Mouse (Mus musculus) small intestine, adult 2 months (tissue): ENCODE data around the gene Celf3. TPM values are rescaled to one million over a fixed set of nuclear protein-coding genes. Genes with fewer than 3 reads are reported as not detected.
A peak's percentile ranks its signal among the peaks of the same experiment; 100 is the strongest.

ENCODE experiments used
- H3K27ac ChIP-seq: fragments of 200-500 bp; 2 replicates; pipeline ENCODE4 v1.5.1; 2012; ENCODE audit warnings: low read depth, low read length, control low read depth, inconsistent platforms; ENCODE audit not compliant: insufficient read depth
- H3K27me3 ChIP-seq: fragments of 200-500 bp; 2 replicates; pipeline ENCODE4 v1.6.1; 2012; ENCODE audit warnings: mild to moderate bottlenecking, moderate library complexity, low read length, inconsistent platforms; ENCODE audit not compliant: control insufficient read depth, insufficient read depth
- H3K36me3 ChIP-seq: fragments of 200-500 bp; 2 replicates; pipeline ENCODE4 v1.6.1; 2012; ENCODE audit warnings: mild to moderate bottlenecking, low read length, control low read depth, inconsistent platforms; ENCODE audit not compliant: control insufficient read depth, insufficient read depth
- H3K4me1 ChIP-seq: fragments of 200-500 bp; 2 replicates; pipeline ENCODE4 v1.6.1; 2012; ENCODE audit warnings: low read length, inconsistent platforms, mixed read lengths; ENCODE audit not compliant: control insufficient read depth, insufficient read depth, insufficient read length
- H3K4me3 ChIP-seq: fragments of 200-500 bp; 2 replicates; pipeline ENCODE4 v1.5.1; 2012; ENCODE audit warnings: low read depth, mild to moderate bottlenecking, control low read depth, inconsistent platforms, low read length, moderate library complexity
- CTCF ChIP-seq: fragments of 200-500 bp; IDR thresholded peaks from 2 replicates; pipeline ENCODE4 v1.5.1; 2012; ENCODE audit warnings: low read depth, mild to moderate bottlenecking, control low read depth, inconsistent platforms, low read length, moderate library complexity, mixed read lengths; ENCODE audit not compliant: insufficient replicate concordance, insufficient read length; ENCODE audit errors: extremely low read depth
- POLR2A ChIP-seq: fragments of 200-500 bp; IDR thresholded peaks from 2 replicates; pipeline ENCODE4 v1.6.1; 2012; ENCODE audit warnings: low read depth, mild to moderate bottlenecking, control low read depth, inconsistent platforms, low read length, moderate library complexity
- WGBS: fragments of 180-500 bp; shearing (Covaris S2); methylation state at CpG from one replicate; pipeline ENCODE4 v1.1.7; 2018; 5-methylcytosine and 5-hydroxymethylcytosine counted together
- polyA plus RNA-seq: library from polyadenylated mRNA; depleted of rRNA; stranded (reverse); fragments of >200 nt; gene quantifications from 2 replicates; pipeline ENCODE4 v1.2.3, GENCODE M21; 2012

The Celf3 gene
- polyA plus RNA-seq, 1 experiment: 26.1 TPM

DNA sequence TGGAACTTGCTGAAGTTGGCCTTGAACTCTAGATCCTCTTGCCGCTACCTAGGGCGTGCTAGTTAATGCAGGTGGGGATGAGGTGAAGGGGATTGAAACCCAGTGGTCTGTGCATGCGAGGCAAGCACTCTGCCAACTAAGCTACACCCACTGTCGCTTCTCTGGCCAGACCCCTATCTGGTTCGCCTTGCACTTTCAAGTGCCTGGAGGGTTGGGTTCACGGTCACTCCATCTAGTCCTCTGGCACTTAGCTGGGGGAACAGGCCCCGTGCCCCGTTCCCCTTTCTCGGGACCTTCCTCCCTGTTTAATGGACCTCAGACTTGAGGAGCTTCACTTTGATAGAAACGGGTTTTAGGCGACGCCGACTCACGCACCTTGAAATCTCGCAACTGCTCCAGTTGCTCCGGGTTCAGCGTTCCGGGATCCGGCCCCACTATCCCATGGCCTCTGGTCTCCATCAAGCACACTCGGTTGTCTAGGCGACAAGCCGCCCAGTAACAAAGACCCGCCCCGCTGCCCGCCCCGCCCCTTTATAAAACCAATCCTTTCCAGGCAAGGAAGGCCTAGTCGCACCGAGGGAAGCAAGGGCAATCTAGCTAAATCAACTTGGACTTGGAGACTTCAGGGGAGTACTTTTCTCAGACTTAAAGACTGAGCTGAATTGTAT lies 5.5 kb upstream of the Celf3 start:
- Histone ChIP-seq H3K4me3 (peak overlapping the region; percentile 8; the same call in 1 of the 2 replicates), H3K27ac (peak overlapping the region; percentile 42; the same call in 1 of the 2 replicates), H3K4me1 (peaks cover 25% of the 10 kb centered on the region), H3K36me3 (no peaks in the 10 kb centered on the region), H3K27me3 (no peaks in the 10 kb centered on the region)
- TF ChIP-seq CTCF (no peak), POLR2A (no peak)
- WGBS: 16% methylated on average over 28 of the region's 28 CpGs

GRCm38 (mm10) chr3:94473115-94473505 lies 5.0 kb upstream of the Celf3 start:
- Histone ChIP-seq H3K4me3 (no peak overlapping the region), H3K36me3 (no peaks in the 10 kb centered on the region), H3K27ac (peak overlapping the region; percentile 42; the same call in 1 of the 2 replicates), H3K4me1 (peaks cover 25% of the 10 kb centered on the region), H3K27me3 (no peaks in the 10 kb centered on the region)
- TF ChIP-seq CTCF: no peak
- TF ChIP-seq POLR2A: no peak
- WGBS: 63% methylated on average over 10 of the region's 10 CpGs

- H3K4me1 ChIP-seq: peaks cover 25% of the 10 kb centered on the region
- no peaks in the 10 kb centered on the region for H3K27me3 ChIP-seq
- 29% methylated on average over 5 of the region's 5 CpGs for WGBS
- no peaks in the 10 kb centered on the region for H3K36me3 ChIP-seq
- TF ChIP-seq CTCF: no peak
- H3K27ac ChIP-seq: no peak overlapping the region
- no peak overlapping the region for H3K4me3 ChIP-seq
Measured at GRCm38 (mm10) chr3:94473567-94474232, 4.4 kb upstream of the Celf3 start.

DNA sequence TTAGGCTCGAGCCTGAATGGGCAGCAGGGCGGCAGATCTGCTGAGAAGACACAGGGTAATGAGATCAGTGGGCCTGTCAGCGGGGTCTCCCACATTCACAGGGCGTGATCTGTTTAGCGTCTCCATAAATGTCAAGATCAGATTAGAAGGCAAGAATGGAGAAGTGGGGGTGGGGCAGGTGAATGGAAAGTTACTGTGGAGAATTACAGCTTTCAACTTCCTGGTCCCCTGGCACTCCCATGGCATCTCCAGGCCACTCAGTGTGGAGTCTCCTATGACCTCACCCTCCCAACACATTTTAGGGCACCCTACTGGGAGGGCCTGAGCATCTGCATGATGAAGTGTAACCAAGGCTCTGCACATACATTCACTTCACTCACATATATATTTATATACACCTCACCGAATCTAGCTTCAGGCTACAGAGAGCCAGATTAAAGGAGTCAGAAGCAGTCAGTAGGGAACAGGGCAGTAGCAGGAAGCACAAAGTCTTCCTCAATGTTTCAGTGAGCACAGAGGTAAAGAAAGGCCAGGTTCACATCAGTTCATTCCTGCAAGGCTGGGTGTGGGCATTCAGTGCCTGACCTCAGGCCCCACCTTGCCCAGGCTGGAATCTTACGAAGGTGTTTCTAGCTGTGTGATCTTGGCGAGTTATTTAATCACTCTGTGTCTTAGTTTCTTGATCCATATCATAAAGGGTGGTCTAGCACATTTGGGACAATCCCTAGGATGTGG lies 1.6 kb upstream of the Celf3 start:
- peaks cover 25% of the 10 kb centered on the region for H3K4me1 ChIP-seq
- H3K4me3 ChIP-seq: no peak overlapping the region
- peak overlapping the region; percentile 80 for H3K27ac ChIP-seq
- 24% methylated on average over 8 of the region's 8 CpGs for WGBS
- H3K27me3 ChIP-seq: peaks cover 3% of the 10 kb centered on the region; the same call in 1 of the 2 replicates
- TF ChIP-seq POLR2A (no peak), CTCF (no peak)
- H3K36me3 ChIP-seq: no peaks in the 10 kb centered on the region

DNA sequence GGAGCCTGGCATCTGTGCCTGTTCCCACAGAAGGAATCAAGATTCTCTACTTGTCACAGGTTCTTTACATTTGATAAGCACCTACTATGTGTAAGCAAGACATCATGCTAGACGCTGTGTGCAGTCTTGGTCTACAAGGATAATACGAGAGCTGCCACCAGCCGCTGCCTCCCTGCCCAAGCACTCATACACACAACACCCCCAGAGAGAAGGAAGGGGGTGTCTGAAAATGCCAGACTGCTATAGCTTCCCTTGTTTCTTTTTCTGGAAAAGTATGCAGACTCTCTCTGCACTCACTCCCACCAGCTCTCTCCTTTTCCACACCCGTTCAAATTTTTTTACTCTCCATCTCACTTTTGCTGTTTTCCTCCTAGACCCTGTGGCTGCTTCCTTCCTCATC lies 651 bp upstream of the Celf3 start:
- peaks cover 25% of the 10 kb centered on the region for H3K4me1 ChIP-seq
- TF ChIP-seq POLR2A (no peak), CTCF (no peak)
- no peak overlapping the region for H3K27ac ChIP-seq
- no peak overlapping the region for H3K4me3 ChIP-seq
- 66% methylated on average over 4 of the region's 4 CpGs for WGBS
- no peaks in the 10 kb centered on the region for H3K36me3 ChIP-seq
- H3K27me3 ChIP-seq: peaks cover 3% of the 10 kb centered on the region; the same call in 1 of the 2 replicates

DNA sequence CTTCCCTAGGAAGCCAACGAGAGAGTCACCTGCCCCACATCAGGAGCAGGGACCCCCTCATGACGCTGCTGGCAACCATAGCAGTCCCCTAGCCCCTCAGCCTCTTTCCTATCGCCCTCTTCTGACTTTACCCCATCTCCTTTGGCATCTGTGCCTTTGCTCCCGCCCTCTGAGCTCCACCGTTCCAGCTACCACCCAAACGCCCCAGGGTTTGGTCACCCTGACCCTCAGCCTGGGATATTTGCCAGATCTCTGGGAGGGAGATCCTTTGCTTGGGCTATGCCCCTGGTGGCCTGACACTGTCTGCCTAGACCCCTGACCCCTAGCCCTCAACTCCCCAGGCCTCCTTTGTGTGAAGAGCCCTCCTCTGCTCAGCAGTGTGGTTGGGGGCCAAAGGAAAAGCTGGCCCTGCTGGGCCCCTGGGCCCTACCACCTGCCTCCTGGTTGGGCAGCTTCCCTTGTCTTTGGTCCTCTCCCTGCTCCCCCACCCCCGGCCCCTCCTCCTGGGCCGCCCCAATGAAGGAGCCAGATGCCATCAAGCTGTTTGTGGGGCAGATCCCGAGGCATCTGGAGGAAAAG lies 585 bp downstream of the Celf3 start:
- no peak overlapping the region for H3K27ac ChIP-seq
- no peaks in the 10 kb centered on the region for H3K36me3 ChIP-seq
- 27% methylated on average over 9 of the region's 9 CpGs for WGBS
- peaks cover 3% of the 10 kb centered on the region; the same call in 1 of the 2 replicates for H3K27me3 ChIP-seq
- H3K4me3 ChIP-seq: no peak overlapping the region
- H3K4me1 ChIP-seq: peaks cover 17% of the 10 kb centered on the region; the same call in 1 of the 2 replicates
- TF ChIP-seq CTCF (no peak), POLR2A (no peak)

DNA sequence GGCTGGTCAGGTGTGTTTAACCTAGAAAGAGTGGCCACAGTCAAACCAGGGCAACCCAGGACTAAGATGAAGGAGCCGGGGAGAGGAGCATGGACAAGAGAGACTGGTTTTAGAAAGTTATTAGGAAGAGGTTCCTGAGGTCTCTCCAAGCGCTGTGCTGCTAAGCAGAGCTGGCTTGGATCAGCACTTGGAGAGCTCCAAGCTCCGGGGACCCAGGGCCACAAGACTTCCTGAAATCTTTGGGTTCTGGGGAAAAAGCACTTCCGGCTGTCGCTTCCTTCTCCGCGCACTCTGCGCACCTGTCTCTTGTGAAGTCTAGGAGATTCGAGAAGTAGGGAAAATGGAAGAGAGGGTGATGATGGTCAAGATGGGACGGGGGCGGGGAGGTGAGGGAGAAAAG lies 1.5 kb downstream of the Celf3 start:
- TF ChIP-seq POLR2A: no peak
- TF ChIP-seq CTCF: no peak
- WGBS: 12% methylated on average over 11 of the region's 11 CpGs
- no peak overlapping the region for H3K4me3 ChIP-seq

More for the DNA sequence above, 1.5 kb downstream of the Celf3 start:
- peaks cover 3% of the 10 kb centered on the region; the same call in 1 of the 2 replicates for H3K27me3 ChIP-seq
- peaks cover 17% of the 10 kb centered on the region; the same call in 1 of the 2 replicates for H3K4me1 ChIP-seq
- H3K36me3 ChIP-seq: no peaks in the 10 kb centered on the region
- no peak overlapping the region for H3K27ac ChIP-seq
